Mouse (Mus musculus): ENCODE measurements at regions not wholly inside any gene's neighbourhood (a gene's known extent, or its start where the extent isn't known, plus 50 kb on each side); places are given as distances from the start of the nearest gene placed in this dataset.

DNA sequence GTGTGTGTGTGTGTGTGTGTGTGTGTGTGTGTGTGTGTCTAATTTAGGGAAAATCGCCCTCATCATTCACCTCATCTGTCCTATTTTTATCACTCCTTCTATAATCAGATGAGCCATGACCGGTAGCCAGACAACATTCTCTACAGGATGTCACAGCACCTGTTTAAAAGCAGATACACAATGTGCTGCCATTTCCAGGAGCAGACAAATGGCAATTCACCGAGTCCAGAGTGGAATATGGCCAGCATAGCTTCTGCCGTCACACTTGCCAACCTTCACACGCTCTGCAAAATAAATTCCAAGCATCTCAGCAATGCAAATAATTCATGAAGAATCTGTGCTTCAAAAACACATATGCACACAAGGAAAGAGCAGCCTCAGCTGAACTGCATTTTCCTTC lies 88.5 kb upstream of the AI593442 start:
- TF ChIP-seq POLR2A (IDR thresholded peaks at IDR 0.05; ENCODE audit: insufficient read length, low read depth) (no peak), MAX (IDR thresholded peaks at IDR 0.05; ENCODE audit: low read depth) (no peak), E2F4 (IDR thresholded peaks at IDR 0.05; ENCODE audit: insufficient read depth) (no peak), TCF12 (IDR thresholded peaks at IDR 0.05; ENCODE audit: insufficient read depth, poor library complexity, severe bottlenecking) (no peak), USF1 (IDR thresholded peaks at IDR 0.05; ENCODE audit: low read depth) (no peak), MYOG (IDR thresholded peaks at IDR 0.05; ENCODE audit: control insufficient read depth in 1 of 3, insufficient read depth in 1 of 3, insufficient read length in 2 of 3, low read depth in 2 of 3) (no peak)

Measured in myocyte (in vitro differentiated cells).